Mouse (Mus musculus): ENCODE results near the gene Ccdc47.

The Ccdc47 gene

GRCm38 (mm10) chr11:106198277-106198676, 17.9 kb downstream of the Ccdc47 start:
- no peak for DNase-seq (ENCODE audit: low read depth, low spot score)

- no peak for DNase-seq (ENCODE audit: low read depth, low spot score)
Observed at GRCm38 (mm10) chr11:106195341-106195740, 20.8 kb downstream of the Ccdc47 start.

- no peak for DNase-seq (ENCODE audit: low read depth, low spot score)
Observed at GRCm38 (mm10) chr11:106194891-106195290, 21.3 kb downstream of the Ccdc47 start.

GRCm38 (mm10) chr11:106194155-106194541, 22.0 kb downstream of the Ccdc47 start:
- DNase-seq (ENCODE audit: low read depth, low spot score): no peak

GRCm38 (mm10) chr11:106193371-106194154, 22.6 kb downstream of the Ccdc47 start:
- DNase-seq (ENCODE audit: low read depth, low spot score): peak; percentile 97

- DNase-seq (ENCODE audit: low read depth, low spot score): peak; percentile 34
Observed at GRCm38 (mm10) chr11:106192657-106193370, 23.3 kb downstream of the Ccdc47 start.

- no peak for DNase-seq (ENCODE audit: low read depth, low spot score)
Observed at GRCm38 (mm10) chr11:106192241-106192640, 23.9 kb downstream of the Ccdc47 start.

- DNase-seq (ENCODE audit: low read depth, low spot score): no peak
Observed at GRCm38 (mm10) chr11:106191716-106192115, 24.4 kb downstream of the Ccdc47 start.

- peak; percentile 87 for DNase-seq (ENCODE audit: low read depth, low spot score)
Observed at GRCm38 (mm10) chr11:106187326-106187725, 28.8 kb downstream of the Ccdc47 start.

- no peak for DNase-seq (ENCODE audit: low read depth, low spot score)
Observed at GRCm38 (mm10) chr11:106180449-106180801, 35.7 kb downstream of the Ccdc47 start.

GRCm38 (mm10) chr11:106179711-106180448, 36.3 kb downstream of the Ccdc47 start:
- no peak for DNase-seq (ENCODE audit: low read depth, low spot score)

GRCm38 (mm10) chr11:106178036-106178782, 37.9 kb downstream of the Ccdc47 start:
- no peak for DNase-seq (ENCODE audit: low read depth, low spot score)

- DNase-seq (ENCODE audit: low read depth, low spot score): no peak
Observed at GRCm38 (mm10) chr11:106176372-106176771, 39.8 kb downstream of the Ccdc47 start.

GRCm38 (mm10) chr11:106175081-106175480, 41.1 kb downstream of the Ccdc47 start:
- no peak for DNase-seq (ENCODE audit: low read depth, low spot score)

- no peak for DNase-seq (ENCODE audit: low read depth, low spot score)
Observed at GRCm38 (mm10) chr11:106174372-106174771, 41.8 kb downstream of the Ccdc47 start.

- DNase-seq (ENCODE audit: low read depth, low spot score): no peak
Observed at GRCm38 (mm10) chr11:106173228-106173627, 42.9 kb downstream of the Ccdc47 start.

- peak; percentile 60 for DNase-seq (ENCODE audit: low read depth, low spot score)
Observed at GRCm38 (mm10) chr11:106170807-106171206, 45.3 kb downstream of the Ccdc47 start.

- no peak for DNase-seq (ENCODE audit: low read depth, low spot score)
Observed at GRCm38 (mm10) chr11:106167435-106167834, 48.7 kb downstream of the Ccdc47 start.

GRCm38 (mm10) chr11:106164601-106165180, 51.5 kb downstream of the Ccdc47 start:
- DNase-seq (ENCODE audit: low read depth, low spot score): no peak

- no peak for DNase-seq (ENCODE audit: low read depth, low spot score)
Observed at GRCm38 (mm10) chr11:106163546-106163945, 52.6 kb downstream of the Ccdc47 start.

GRCm38 (mm10) chr11:106162237-106162636, 53.9 kb downstream of the Ccdc47 start:
- DNase-seq (ENCODE audit: low read depth, low spot score): no peak
